Mouse (Mus musculus): ENCODE data around the gene Creb3.
"Not testable (repeated sequence)": the region's sequence is repeated elsewhere in the genome, so short reads cannot be mapped to it uniquely, and the experiment has no call there.

The Creb3 gene

GRCm38 (mm10) chr4:43561997-43562768 is at the start of gene Creb3, which contains the start of gene Tln1:
Creb3 (plus strand) TSS chr4:43562332.
Tln1 (minus strand) TSS chr4:43562691.
- DNase-seq (ENCODE audit: low read depth, low spot score): peak; percentile 96

- DNase-seq (ENCODE audit: low read depth, low spot score): no peak
Measured at GRCm38 (mm10) chr4:43512653-43513052, 49.5 kb upstream of the Creb3 start.

- DNase-seq (ENCODE audit: low read depth, low spot score): no peak
Measured at GRCm38 (mm10) chr4:43513300-43513699, 48.8 kb upstream of the Creb3 start.

- DNase-seq (ENCODE audit: low read depth, low spot score): no peak
Measured at GRCm38 (mm10) chr4:43513791-43514190, 48.3 kb upstream of the Creb3 start.

- DNase-seq (ENCODE audit: low read depth, low spot score): no peak
Measured at GRCm38 (mm10) chr4:43515764-43516708, 46.1 kb upstream of the Creb3 start.

GRCm38 (mm10) chr4:43519551-43519950 is 42.6 kb upstream of the Creb3 start:
- no peak for DNase-seq (ENCODE audit: low read depth, low spot score)

- DNase-seq (ENCODE audit: low read depth, low spot score): peak; percentile 81
Measured at GRCm38 (mm10) chr4:43519956-43520355, 42.2 kb upstream of the Creb3 start.

GRCm38 (mm10) chr4:43527880-43528279 is 34.3 kb upstream of the Creb3 start:
- peak; percentile 48 for DNase-seq (ENCODE audit: low read depth, low spot score)

GRCm38 (mm10) chr4:43528487-43528886 is 33.6 kb upstream of the Creb3 start:
- DNase-seq (ENCODE audit: low read depth, low spot score): peak; percentile 49

- no peak for DNase-seq (ENCODE audit: low read depth, low spot score)
Measured at GRCm38 (mm10) chr4:43530081-43530501, 32.0 kb upstream of the Creb3 start.

- peak; percentile 81 for DNase-seq (ENCODE audit: low read depth, low spot score)
Measured at GRCm38 (mm10) chr4:43530581-43530980, 31.6 kb upstream of the Creb3 start.

GRCm38 (mm10) chr4:43533270-43533669 is 28.9 kb upstream of the Creb3 start:
- DNase-seq (ENCODE audit: low read depth, low spot score): no peak

GRCm38 (mm10) chr4:43535628-43536027 is 26.5 kb upstream of the Creb3 start:
- DNase-seq (ENCODE audit: low read depth, low spot score): no peak

- no peak for DNase-seq (ENCODE audit: low read depth, low spot score)
Measured at GRCm38 (mm10) chr4:43536031-43536430, 26.1 kb upstream of the Creb3 start.

- DNase-seq (ENCODE audit: low read depth, low spot score): no peak
Measured at GRCm38 (mm10) chr4:43542044-43542443, 20.1 kb upstream of the Creb3 start.

- DNase-seq (ENCODE audit: low read depth, low spot score): no peak
Measured at GRCm38 (mm10) chr4:43546375-43547047, 15.6 kb upstream of the Creb3 start.

- no peak for DNase-seq (ENCODE audit: low read depth, low spot score)
Measured at GRCm38 (mm10) chr4:43547160-43547559, 15.0 kb upstream of the Creb3 start.

- no peak for DNase-seq (ENCODE audit: low read depth, low spot score)
Measured at GRCm38 (mm10) chr4:43549055-43549454, 13.1 kb upstream of the Creb3 start.

- DNase-seq (ENCODE audit: low read depth, low spot score): not testable (repeated sequence)
Measured at GRCm38 (mm10) chr4:43551854-43552253, 10.3 kb upstream of the Creb3 start.

- DNase-seq (ENCODE audit: low read depth, low spot score): no peak
Measured at GRCm38 (mm10) chr4:43552437-43552836, 9.7 kb upstream of the Creb3 start.

GRCm38 (mm10) chr4:43553891-43554290 is 8.2 kb upstream of the Creb3 start:
- no peak for DNase-seq (ENCODE audit: low read depth, low spot score)

- DNase-seq (ENCODE audit: low read depth, low spot score): no peak
Measured at GRCm38 (mm10) chr4:43555926-43556325, 6.2 kb upstream of the Creb3 start.

Data from CD4-positive helper T cell, adult 2 months (primary cell).